Mouse (Mus musculus): ENCODE results near the gene Dupd1.

The Dupd1 gene

DNA sequence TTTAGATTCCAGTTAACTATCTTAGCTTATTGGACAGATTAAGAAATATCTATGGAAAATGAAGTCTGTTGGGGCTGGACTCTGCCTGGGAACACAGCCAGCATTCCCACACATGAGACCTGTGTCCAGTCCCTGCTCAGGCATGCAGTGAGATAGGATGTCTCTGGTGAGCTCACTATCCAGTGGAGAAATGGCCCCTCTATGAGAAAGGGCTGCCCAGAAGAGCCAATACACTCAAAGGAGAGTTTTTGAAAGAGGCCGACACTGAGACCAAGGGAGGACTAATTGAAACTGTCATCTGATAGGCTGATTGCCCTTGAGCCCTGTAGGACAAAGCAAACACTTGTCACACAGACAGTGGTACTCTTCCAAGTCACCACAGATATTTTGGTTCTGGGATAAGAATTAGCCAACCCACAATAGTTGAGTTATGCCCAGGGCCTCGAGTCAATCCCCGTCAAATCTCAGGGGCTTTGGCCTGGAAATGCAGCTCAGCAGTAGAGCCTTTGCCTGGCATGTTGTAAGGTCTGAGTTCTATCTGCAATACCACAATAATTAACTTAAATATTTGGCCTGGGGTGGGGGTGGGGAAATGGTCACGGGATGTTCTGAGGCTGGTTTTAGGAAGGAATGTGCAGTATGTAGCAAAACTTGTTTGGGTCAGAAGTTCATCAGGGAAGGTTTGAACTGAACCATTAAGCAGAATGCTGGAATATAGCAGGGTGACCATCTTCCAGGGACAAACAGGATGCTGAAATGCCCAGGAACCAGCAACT is 6.2 kb upstream of the Dupd1 start:
- DNase-seq = no peak

DNA sequence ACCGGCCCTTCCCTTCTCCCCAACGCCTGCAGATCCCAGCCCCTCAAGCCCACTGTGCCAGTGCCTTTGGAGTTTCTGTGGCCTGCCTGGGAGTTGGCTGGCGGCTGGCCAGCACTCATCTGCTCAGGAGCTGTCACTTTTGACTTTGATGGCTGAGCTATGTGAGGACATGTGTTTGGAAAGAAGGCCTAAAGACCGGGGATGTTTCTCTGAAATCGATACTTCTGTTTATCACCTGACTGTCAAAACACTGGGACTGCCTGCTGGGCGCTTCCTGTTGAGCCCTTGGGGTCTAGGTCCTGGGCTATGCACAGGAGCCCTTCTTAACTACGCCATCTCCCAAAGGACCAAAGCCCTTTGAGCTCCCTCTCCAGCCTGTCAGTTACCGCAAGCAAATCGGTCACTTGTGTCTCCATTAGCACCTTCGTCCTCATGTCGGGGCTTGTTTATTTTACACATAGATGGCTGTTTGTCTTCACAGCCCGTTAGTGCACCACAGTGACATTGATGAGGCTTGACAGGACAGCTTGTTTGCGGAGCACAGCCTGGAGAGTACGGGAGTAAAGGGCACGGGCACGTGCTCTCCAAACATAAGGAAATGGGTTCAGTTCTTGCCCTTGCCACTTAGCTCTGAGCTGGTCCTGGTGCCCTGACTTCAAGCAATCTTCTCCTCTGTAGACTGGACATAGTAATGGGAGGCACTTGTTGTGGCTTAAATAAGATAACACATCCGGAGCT is 5.4 kb upstream of the Dupd1 start:
- no peak for DNase-seq

DNA sequence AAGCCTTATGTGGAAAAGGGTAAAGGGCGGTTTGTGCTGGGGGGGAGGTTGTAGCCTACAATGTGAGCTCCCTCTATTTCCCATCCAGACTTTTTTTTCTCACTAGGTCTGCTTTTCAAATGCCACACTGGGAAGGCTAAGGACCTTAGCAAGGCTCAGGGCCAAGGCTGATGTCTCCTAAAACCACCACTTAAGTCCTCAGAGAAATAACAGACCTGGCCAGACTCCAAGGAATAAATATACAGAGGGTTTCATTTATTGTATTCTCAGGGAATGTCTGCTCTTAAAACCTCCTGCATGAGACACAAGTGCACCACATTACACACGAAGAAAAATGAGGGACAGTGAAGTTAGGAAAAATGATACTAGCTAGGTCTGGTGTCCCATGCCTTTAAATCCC is 3.1 kb downstream of the Dupd1 start:
- no peak for DNase-seq

DNA sequence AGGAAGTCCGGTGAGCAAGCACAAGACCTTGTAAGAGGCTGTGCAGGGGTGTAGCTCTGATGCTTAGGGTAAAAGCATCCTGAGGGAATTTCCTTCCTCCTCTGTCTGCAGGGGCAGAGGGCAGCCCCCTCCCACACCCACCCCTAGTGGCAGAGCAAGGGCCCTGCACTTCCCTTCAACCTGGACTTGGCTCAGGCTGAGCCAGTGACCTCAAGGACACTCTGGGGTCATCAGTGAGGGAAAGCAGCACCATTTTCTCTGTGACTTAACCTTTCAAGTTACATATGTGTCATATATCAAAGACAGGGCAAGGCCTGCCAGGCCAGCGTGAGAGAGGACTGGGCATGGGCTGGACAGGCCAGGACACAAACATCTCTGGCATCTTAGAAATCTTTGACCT is 4.8 kb downstream of the Dupd1 start:
- no peak for DNase-seq

DNA sequence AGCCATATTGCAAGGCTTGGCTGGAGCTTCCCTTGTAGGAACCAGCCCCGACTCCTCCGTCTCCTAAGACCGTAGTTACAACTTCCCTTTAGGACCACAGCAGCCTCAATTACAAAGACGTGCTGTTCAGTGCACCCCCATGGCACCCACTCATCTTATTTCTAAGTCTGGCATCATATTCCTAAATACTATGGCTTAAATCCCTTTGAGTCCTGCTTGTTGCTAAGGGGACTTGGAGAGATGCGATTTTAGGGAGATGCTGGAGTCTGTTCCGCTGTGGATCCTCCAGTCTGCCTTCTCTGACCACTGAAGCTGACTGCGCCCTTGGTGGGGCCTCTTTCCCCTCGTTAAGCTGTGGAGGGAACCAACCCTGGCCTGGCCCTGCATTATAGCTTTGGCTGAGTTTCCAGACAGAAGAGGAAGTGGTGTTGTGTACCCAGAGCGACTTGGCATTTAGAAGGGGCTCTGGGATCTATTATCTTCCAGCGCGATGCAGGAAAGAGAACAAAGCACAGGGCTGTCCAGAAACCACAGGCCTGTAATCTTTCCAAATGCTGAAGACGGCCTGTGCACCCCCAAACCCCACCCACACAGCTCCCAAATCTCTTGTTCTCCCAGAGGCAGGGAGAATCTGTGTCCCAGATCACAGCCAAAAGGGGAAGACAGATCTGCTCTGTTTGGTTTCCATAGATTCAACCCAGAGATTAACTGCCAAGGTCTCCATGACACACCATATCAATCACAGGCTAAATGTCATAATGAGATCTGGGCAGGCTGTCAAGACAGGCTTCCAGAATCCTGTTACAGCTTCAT is 7.4 kb downstream of the Dupd1 start:
- DNase-seq = no peak

DNA sequence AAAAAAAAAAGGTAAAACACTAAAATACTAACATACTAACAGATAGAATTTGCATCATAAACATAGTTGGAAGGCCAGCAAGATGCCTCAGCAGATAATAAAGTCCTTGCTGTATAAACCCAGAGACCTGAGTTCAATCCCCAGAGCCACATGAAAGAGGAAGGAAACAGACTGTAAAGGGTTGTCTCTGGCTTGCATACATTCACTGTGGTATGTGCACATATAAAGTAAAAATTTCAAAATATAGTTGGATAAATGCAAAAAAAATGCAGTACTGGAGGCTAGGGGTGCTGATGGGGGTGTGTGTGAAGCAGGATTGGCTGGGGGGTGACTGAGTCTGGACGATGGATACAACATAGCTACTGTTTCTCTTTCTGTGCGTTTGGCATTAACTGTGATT is 8.9 kb downstream of the Dupd1 start:
- DNase-seq = no peak

DNA sequence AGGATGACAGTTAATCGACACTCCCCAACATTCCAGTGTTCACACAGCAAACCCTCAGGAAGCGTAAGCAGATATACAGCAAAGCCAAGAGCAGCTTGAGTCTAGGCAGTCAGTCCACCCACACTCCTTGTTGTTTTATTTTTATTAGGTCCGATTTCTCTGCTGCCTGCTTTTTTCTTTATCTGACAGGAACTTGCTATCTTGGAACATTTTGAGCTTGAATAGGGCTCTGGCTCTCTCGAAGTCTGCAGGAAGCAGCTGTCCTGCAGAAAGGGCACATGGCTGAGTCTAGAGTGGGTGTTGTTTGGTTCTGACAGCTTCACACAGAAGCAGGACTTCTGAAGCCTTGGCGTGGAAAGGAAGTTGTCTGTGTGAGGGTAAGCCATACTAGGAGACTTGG is 11.1 kb downstream of the Dupd1 start:
- no peak for DNase-seq

DNA sequence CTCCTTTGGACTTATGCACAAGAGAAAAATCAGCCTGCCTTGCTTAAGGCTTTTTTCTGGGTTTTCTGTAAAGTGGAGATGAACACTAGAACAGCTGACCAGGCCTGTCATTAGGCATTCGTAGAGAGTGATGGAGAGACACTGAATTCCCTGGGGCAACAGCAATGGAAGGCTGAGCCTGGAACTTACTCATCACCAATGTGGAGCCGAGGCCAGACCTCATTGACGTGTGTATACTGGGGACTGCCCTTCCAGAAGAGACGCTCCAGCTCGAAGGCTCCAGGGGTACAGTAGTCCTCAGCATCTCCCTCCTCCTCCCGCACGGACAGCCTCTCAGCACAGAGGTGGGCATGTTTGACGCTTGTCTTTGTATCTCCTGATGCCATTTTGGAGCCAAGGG is 11.7 kb downstream of the Dupd1 start:
- no peak for DNase-seq

DNA sequence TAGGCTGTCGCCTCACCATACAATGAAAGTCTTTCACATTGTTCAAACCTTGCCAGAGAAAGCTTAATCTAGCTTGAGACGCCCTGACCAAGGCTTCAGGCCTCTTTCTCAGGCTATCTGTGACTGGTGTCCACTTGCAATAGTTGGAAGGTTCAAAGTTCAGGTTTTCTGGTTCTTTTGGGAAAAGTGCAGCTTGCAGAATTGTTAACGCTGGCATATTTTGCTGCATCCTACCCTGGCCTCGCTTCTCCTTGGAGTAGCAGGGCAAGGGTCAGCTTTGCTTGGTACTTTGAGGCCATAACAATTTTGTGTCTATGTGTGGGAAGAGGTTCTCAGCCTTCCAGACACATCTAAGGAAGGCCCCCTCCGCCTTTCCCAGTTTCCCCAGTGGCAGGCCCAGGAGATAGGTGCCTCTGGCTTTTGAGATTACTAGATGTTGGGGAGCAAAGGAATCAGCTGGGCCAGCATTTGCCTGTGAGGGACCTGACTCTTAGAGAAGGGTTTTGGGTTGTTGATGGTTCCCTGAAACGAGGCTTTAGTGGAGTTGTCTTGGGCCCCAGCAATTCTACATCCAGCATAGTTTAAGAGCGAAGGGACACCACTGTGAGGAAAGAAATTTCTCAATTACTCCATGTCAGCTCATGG is 18.1 kb downstream of the Dupd1 start:
- DNase-seq = peak; percentile 25

DNA sequence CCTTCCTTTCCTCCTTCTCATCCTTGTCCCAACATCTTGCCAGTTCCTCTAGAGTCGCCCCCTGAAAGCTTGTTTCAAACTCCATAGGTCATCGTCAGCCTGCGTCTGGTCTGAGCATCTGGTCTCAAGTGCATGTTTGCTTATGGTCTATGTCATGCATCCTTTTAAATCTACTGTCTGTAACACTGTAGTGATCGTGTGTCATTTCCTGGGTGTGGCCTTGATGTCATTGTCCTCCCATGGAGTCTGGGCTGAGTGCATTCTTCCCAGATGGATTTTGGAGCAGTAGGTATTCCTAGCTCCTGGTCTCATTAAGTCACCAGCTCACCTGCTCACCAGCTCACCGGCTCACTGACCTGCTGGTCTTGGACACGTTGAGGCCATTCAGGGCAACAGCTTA is 19.4 kb downstream of the Dupd1 start:
- DNase-seq = no peak

DNA sequence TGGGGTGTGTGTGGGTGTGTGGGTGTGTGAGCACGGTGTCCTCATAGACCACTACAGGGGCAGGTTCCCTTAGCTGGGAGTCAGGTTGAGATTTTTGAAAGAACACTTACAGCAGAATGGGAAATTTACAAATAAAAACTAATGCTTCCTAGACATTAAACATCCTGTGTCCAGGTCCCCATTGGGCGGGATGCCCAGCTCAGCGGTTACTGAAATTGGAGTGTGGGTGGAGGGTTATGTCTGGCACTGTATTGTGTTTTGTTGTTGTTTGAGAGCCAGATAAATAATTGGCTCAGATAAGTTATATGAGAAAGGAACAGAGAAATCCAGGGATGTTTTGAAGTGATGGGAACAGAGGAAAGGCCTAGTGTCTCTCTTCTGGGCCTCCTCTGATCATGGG is 23.3 kb downstream of the Dupd1 start:
- no peak for DNase-seq

DNA sequence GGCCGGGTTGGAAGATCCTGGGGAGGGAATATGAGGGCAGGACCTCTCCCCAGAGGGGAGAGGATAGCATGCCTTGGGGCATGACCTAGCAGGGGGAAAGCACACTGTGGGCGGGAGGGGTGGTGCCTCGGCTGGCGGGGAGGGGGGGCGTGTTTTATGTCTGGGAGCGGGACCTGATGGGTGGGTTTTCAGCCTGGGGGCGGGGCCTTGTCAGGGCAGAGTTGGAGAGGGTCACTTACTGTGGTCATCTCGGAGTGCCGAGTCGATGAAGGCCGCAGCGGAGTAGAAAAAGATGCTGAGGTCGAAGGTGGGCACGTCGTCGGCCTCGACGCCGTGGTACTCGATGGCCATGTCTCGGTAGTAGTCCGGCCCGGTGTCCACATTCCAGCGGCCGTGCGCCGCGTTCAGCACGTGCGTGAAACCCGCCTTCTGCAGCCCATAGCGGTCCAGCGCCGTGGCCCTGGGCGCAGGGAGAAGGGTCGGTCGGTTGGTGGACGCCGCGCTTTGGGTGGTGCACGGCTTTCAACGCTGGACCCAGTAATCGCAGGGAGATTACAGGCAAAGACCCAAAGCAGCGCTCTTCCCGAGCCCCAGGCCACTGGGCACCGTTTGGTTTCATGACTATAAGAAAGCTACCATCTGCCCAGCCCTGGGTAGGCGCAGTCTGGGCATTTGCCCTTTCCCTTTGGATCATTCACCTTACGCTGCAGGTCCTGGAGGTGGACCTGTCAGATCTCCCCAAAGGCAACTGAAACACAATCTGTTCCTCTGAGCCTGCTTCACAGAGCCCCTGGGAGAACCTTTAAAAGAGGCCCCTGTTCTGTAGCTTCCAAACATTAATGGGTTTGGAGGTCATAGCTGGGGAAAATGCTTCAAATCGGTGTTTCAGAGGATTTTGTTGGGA is 27.7 kb downstream of the Dupd1 start:
- no peak for DNase-seq

DNA sequence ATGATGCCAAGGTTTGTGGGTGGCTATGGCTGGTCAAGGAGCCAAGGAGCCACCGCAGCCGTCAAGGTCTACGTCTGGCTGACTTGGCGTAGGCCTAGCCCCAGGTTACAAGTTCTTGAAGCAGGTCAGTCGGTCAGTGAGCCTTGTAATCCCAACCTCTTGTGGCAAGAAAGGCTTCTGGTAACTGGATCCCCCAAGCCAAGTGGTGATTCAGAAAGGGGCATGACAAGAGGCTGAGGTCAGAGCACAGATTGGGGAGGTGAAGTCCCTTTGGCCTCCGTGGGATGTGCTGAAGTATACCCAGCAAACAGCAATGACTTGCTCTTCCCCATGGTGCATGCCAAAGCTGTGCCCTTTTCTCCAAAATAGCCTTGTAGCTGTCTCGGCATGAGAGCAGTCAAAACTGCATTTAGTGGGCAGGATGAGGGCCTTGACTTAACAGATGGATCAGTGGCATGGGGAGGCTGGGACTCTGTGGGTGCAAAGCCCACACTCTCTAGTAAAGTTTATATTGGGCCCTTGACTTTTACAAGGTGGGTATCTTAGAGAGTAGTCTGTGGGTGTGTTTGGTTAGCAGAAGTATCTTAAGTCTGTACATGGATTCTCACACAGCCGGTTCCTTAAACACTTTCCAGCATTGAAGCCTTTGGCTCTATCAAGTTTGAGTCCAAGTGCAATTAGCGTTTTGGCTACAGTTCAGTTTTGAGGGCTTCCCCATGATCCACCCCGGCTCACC is 28.8 kb downstream of the Dupd1 start:
- DNase-seq = no peak

DNA sequence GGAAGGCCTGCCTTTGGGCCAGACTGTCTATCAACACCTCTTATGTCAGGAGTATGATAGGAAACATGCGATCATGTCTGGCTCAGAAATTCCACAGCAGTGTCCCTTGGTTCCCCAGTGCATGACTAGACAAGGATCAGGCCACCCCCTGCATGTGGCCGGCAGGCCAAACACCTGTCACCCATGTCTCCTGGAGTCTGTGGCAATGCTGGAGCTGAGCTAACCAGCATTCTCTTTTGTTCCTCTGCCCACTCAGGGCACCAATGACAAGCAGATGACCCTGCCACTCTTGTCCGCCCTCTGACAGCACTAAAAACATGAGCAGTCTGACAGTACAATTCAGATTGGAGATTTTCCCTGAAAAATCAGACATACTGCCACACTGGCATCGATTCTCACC is 30.5 kb downstream of the Dupd1 start:
- DNase-seq = no peak

DNA sequence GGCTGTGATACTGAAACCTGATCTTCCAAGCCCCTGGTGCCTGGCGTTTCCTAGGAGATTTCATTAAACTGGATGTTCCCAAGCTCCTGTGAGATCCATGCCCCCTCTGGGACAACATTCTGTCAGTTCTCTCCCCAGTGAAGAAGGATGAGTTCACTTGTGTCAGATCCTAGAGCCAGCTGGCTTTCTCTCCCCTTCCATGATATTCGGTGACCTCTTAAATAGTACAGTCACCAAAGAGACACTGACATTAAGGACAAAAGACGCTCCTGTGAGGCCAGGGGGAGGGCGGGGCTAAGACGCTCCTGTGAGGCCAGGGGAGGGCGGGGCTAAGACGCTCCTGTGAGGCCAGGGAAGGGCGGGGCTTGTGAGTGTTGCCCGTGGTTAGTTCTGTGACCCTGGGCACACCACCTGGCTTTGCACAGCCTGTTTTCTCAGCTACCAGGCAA is 31.7 kb downstream of the Dupd1 start:
- DNase-seq = peak; percentile 75

DNA sequence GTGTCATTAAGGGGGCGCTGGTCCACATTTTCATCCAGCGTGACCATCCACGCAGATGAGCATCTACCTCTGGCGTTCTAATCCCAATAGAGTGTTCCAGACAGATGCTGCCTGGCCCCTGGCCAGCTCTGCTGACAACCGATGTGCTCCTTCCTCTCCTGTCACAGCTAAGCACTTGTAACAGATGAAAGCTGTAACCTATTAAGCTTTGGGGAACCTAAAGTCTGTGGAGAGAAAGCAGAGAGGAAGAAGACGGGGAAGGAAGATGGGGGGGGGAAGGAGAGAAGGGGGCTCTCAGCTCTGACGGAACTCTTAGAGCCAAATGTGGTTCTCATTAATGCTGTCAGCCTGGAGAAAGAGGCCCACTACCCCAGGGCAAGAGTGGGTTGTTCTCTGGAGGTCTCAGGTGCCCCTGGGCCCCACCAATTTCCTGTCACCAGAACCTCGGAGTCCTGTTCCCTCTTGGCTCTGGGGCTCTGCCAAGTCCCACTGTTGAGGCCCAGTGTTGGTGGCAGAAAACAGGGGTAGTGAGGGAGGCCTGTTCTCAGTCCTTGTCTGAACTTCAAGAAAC is 34.7 kb downstream of the Dupd1 start:
- DNase-seq = no peak

DNA sequence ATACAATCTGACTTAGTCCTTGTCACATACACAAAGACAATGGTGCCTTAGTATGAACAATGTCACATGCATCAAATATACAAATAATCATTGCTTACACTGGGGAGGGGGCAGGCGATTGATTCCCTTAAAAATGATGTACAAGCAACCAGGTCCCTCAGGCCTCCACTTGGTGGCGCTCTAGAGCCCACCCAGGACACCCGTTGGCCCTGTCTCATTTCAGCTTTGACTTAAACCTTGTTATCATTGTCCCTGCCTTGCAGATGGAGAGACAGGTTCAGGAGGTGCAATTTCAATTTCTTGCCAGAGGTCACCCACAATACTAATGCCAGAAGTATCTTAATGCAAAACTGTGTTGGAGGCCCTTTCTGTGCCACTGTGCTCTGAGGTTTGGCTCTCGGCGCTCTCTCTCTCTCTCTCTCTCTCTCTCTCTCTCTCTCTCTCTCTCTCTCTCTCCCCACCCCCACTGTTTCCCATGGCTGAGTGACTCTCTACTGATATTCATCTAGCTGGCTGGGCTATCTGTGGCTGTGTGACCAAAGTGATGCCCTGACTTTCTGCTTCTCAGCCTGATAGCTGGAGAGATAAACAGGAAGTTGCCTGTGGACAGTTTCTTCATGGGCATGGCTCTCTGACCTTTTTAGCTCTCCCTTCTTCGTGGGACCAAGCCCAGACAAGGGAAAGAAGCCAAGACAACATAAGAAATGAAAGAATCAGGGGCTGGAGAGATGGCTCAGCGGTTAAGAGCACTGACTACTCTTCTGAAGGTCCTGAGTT is 35.7 kb downstream of the Dupd1 start:
- DNase-seq = peak; percentile 66

DNA sequence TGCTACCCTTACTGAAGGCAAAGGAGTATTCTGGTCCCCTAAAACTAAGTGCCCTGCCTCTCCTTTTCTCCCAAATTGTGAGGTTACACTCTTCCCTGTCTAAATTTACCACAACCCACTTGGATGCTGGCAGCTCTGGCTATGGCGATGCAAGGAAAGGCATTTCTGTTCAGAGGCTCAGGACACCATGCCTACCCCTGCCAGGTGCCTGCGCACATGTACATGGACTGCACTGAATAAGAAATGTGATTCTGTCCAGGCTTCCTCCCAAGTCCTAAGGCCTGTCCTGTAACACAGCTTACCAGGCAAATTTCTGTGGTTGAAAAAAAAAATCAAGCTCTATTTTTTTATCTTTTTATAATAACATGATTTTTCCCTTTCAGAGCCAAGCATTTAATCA is 38.2 kb downstream of the Dupd1 start:
- DNase-seq = no peak

DNA sequence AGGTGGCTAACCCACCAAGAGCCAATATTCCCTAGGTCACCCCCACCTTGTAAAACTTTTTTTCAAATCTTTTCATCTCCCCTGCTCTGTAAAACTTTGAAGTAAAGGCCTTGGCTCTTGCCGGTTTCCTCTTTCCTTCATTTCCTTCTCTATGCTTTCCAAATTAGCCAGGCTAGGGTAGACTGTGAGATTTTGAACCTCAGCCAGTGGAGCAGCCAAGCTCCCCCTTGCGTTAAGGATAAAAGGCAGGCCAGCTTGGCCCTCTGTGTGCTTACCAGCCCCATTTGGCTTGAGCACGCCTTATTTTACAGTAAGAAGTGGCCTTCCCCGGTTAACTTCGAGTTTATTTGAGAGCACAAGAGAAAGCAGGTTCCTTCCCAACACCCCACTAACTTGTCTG is 39.9 kb downstream of the Dupd1 start:
- DNase-seq = no peak

DNA sequence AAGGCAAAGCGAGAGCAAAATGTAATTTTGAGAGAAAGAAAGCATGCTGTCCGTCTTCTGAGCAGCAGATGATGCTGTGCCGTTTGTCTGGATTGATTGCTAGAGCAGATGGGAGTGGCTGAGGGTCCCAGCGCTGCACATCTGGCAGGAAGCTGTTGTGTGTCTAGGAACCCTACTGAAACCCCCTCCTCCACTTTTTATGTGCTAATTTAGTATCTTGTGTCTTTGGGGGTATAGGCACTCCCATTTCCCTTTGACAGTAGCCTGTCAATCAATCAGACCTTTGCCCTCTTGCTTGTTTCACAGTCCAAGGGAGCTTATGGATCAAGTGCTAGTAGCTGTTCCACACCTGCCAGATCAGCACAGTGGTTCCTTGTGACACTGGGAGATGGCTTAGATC is 41.3 kb downstream of the Dupd1 start:
- no peak for DNase-seq

Data from kidney, adult 18-20 months (tissue).